Mouse (Mus musculus) induced T-regulatory cell, adult 2 months (primary cell): Measurements from ENCODE around the gene Them7.

ENCODE experiments used
- DNase-seq: peaks from one replicate; pipeline ENCODE4 v3.0.0-alpha.2; 2012; ENCODE audit warnings: low read depth

Them7 gene

DNA sequence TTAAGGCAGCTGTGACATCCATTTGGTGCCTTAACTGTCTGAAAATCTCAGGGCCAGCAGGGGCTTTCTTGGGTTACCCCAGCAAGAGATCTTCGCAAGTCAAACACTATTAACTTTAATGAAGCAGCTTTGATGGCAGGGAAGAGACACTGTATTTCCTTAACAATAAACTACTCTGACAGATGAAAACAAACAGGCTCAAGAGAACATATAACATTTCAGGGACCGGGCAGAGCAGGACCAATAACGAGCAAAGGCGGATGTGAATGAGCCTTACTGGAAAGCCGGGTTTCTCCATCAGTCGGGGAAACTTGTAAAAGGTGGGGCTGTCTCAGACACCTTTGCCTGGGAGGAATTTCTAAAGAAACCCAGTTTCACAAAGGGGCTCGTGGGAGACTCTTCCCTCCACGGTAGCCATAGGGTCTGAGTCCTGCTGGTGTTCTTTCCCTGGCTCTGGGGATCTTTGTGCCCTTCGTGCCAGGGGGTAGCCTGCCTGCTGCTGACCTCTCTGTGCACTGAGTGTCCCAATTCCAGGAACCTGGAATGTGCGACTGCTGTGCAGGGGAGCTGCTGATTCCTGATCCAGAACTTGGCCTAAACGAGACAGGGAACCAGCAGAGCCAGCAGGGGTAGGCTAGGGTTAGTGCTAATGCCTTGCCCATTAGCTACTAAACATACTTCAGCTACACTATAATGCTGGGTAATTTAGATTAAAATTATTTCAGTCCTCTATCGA lies 11.4 kb downstream of the Them7 start:
- no peak for DNase-seq

DNA sequence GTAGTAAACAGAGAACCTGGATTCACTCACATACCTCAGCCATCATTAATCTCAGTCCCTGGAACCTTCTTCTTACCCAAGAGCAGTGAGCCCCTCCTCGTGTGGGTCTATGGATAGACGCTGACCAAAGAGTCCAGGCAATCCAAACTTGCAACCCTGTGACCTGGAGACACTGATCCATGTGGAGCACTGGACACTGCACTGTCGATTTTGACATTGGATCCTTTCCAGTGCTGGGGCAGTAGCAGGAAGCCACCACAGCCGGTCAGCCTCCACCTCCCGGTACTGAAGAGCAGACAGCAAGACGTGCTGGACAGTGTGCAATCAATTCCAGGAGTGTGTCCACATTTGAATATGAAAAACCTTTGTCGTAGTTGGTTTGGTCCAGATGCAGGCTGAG lies 13.3 kb downstream of the Them7 start:
- DNase-seq = no peak

DNA sequence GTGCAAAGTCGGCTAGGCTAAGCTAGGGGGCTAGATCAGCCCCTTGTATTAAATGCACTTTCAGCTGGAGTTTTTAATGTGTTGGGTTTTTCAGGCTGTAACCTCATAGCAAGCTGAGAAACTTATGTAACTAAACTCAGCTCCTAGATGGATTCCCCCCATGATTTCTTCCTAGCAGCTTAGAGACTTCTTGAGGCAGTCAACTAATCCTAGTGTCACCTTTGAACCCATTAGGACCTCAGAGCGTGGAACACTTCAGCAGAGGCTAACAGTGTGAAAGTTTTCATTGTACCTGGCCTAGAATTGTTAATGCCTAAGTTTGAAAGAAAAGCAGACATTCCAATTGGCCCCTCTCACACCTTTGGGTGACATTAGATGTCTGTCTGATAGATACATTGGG lies 13.7 kb downstream of the Them7 start:
- no peak for DNase-seq

DNA sequence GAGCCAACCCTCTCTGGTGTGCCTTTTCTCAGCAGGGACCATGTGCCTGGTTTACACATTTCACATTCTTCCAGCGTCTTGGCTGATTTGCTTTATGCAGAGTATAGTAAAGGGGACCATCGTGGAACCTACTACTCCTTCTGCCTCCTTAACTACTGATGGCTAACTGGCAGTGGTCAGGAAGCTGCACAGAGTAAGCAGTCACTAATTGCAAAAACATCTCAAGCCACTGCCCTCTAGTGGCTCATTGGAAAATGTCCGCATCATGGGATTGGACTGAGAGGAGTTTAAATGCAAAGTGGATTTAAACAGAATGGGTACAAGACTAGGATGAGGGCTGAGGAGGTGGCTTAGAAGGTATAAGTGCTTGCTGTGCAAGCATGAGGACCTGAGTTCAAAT lies 14.7 kb downstream of the Them7 start:
- DNase-seq = peak; percentile 10

DNA sequence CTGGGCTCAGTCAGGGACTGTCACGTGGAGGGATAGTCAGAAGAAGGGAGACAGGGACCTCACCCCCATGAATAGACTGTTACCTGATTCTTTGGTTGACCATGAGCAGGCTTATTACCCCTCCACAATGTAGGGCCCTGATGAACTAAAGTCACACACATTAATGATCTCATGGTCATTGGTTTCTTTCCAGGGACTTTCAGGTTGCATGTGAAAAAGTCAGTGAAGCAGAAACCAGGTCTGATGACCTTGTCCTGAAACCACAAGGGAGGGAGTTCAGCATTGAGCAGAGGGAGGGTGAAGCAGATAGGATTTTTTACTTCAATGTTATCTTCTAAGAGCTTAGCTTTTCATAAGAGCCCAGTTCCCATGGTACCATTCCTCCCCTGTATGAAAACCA lies 16.5 kb downstream of the Them7 start:
- no peak for DNase-seq

DNA sequence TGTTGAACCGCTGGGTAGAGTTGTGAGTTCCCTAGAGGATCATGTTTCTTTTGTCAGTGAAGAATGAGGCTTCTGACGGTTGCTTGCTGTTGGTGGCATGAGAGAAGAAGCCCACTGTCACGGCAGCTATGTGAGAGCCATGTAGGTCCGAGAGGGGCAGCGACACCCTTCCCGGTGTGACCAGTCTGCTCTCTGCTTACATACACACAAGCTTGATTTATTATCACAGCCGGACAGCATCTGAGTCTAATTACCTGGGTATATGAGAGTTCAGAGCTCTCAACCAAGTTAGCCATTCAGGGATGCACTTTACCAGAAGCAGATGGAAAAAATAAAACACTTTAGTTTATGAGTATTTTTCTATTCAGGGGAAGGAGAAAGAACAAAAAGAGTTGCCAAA lies 18.8 kb downstream of the Them7 start:
- DNase-seq = no peak

DNA sequence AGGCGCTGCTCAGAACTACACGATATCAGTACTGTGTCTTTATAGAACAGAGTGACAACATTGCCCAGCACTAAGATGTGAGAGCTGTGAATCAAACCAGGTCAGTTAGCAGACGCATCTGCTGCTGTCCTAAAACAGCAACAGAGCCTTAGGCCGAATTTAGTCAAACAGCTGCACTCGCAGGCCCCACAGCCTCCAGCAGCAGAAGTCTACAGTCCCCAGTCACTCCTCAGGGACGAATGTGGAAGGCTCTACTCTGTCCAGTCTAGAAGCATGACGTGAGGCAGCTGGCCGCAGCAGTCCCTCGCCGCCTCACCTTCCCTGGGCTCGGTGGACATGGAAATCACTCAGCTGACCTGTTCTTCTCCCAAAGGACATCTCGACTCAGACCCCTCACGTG lies 20.6 kb downstream of the Them7 start:
- no peak for DNase-seq

DNA sequence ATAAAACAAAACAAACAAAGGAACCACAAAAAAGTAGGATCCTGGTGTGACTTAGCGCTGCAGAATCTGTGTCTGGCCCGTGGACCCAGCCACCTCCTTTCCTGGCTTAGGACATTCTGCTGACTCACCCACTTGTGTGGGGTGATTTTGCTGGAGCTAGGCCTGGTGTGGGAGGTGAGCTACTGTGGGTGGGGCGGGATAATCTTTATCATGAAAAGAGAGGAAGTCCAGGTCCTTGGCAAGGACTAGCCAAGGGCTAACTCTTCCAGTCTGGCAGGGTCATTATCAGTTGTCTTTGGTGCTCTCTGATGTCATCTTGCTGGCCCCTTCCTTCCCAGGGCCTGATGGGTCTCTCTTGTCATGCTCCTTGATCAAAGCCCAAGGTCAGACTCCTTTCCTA lies 27.9 kb downstream of the Them7 start:
- DNase-seq = no peak

DNA sequence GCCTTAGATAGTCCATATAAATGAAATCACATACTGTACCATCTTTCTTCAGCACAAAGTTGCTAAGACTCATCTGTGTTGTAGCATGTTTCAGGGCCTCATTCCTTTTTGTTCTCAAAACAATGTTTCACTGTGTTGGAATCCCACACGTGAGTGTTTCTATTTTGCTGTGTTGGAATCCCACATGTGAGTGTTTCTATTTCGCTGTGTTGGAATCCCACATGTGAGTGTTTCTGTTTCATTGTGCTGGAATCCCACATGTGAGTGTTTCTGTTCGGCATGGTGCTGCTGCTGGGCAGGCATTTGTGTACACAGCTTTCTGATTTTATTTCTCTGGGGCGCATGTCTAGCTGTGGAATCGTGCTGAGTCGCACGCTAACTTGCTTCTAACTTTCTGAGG lies 28.7 kb downstream of the Them7 start:
- peak; percentile 14 for DNase-seq

DNA sequence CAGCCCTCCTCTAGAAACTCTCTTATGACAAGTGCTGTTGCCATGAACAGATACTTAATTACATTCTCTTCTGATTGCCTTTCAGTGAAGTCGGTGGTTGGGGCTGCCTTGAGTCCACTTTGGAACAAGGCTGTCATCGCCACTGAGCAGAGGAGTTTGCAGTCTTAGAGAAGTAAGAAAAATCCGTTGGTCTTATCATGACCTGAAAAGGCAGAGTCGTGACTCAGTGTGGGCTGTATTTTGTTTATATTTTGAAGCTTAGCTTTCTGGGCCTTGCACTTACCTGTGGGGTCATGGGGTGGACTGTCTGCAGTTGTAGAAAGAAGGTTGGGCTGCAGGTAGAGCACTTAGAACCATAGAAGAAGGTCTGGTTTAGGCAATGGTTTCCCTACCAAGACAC lies 31.3 kb downstream of the Them7 start:
- DNase-seq = no peak

DNA sequence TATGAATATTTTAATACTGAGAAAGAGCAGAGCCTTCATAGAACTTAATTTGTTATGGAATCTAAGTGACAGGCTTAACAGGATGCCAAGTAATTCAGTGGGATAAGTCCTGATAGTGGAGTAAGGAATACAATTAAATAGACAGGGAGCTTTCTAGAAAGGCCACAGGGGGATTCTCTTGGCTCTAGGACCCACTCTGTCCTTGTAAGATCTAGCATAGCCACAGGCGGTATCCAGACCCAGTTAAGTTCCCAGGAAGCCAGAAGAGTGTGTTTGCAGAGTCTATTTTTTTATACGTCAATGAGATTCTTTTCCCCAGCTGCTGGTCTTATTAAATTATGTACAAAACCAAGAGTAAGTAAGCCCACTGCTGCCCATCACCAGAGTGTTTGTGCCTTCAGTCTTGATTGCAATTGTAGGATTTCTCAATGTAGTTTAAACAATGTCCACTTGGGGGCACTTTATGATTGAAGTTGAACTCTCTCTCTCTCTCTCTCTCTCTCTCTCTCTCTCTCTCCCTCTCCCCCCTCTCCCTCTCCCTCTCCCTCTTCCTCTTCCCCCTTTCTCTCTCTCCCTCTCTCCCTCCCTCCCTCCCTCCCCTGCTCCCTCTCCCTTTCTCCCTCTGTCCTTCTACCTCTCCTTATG lies 32.4 kb downstream of the Them7 start:
- peak; percentile 6 for DNase-seq

DNA sequence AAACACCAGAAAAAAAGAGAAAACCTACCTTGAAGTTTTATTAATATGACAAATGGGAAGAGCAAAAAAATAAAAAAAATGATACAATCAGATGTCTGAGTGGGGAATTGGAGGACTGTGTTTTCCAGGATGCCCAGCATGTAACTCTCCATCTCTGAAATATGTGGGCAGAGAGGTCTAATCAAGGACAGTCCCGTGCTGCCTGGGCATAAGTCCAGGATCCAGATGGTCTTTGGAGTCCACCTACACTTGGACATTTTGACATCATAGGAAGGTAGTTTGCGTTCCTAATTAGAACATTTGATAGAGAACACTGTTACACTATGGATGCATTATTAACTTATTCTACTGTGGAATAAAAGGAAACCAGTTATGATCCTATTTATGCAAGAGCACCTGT lies 33.3 kb downstream of the Them7 start:
- DNase-seq = no peak

DNA sequence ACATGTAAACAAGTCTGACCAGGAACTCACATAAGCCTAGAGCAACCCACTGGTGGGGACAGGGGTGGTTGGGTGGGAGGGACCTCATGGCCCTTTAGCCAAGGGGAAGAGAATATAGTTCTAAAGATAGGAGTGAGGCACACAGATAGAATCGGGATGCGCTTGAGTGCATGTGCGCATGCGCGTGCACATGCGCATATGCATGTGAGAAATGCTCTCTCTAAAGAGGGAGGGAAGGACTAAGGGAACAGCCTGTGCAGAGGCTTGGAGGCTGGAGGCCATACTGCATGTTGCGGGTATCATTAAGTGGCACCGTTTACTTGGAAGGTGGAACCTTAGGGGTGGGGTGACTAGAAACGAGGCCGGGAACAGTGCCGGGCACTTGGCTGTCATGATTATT lies 37.2 kb downstream of the Them7 start:
- DNase-seq = no peak

DNA sequence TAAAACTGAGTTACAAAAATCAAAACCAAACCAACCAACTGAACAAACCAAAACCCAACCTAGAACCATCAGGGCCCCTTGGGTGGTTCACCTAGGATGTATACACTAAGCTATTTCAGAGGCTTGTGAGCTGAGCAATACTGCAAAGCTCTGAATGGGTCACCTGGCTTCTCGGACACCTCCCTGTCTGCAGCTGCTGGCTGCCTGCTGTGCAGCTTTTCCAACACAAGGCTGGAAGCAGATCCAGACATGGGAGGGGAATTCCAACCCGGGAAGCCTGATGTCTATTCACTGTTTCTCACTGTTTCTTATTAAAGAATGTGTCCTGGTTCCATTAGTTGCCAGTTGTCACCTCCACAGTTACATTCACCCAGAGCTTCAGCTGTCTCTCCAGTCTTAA lies 39.1 kb downstream of the Them7 start:
- no peak for DNase-seq

DNA sequence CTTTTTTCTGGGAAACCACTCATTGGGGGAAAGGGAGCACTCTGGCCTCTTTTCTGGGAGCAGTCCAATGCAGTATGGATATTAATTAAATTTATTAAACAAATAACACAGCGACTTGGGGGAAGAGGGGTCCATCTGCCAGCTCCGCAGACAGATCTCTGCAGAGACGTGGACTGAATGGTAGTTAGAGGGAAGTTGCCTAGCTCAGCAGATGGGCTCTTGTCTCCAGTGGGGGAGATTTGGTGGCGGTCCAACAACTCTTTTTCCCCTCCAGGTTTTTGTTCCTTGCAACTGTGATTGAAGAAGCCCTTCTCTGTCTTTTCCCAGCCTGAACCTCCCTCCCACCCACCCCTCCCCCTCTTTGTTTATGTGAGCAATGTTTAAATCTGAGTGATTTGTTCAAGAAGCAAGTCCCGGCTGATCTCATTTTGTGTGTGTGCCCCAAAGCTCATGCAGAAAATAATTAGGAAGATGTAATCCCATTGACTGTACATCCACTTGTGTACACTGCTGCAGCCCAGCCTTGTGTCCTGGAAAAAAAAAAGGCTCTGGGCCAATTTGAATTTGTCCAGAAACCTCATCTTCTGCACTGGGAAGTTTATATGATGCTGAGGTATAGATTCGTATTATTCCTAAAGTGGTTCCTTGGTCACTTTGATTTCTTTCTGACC lies 58.4 kb downstream of the Them7 start:
- DNase-seq = no peak

DNA sequence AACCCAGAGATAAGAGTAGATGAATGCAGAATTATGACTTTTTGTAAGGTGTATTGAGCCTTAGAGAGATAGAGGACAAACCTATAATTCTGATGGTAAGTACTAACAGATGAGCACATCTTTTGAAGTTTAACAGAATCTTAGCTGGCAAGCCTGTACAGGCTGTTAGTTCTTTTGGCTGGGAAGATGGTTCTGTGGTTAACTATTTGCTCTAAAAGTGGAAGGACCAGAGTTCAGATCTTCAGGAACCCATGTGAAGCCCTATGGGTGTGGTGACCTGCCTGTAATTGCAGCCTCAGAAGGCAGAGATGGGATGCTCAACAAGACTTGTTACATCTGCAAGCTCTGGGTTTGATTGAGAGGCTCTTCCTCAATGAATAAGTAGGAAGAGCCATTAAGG lies 59.7 kb downstream of the Them7 start:
- no peak for DNase-seq

DNA sequence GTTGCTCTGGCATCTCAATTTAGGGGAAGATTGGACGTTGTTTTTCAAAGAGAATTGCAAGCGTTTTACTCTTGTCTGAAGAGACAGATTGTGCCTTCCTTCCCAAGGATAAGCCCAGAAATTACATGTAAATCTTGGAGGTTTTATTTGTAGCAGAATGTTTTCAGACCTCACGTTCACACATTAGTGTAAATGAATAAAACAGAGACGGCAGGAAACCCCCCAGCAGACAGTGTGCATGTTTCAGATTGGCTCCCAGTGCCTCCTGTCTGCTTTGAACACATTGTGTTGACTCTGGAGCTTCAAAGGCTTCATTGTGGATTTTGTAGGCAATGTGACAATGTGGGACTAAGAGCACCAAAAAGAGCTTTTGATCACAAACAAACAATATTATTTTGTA lies 60.7 kb downstream of the Them7 start:
- no peak for DNase-seq

DNA sequence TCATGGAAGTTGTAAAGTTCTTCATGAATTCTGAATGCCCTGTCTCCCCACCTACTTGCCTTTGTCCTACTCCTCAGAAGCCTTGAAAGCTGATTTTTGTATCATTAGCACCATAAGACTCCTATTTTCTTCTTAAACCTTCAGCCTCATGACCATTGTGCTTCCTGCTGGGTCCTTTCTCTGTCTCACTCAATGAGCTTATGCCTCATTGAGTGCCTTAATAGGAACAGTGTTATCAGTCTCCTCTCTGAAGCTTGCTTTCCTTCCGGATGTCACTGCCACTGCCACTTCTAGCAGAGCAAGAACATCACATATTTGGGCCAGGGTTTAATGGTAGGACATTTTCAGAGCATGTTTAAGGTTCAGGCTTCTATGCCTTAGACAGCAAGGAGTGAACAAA lies 71.7 kb downstream of the Them7 start:
- no peak for DNase-seq

DNA sequence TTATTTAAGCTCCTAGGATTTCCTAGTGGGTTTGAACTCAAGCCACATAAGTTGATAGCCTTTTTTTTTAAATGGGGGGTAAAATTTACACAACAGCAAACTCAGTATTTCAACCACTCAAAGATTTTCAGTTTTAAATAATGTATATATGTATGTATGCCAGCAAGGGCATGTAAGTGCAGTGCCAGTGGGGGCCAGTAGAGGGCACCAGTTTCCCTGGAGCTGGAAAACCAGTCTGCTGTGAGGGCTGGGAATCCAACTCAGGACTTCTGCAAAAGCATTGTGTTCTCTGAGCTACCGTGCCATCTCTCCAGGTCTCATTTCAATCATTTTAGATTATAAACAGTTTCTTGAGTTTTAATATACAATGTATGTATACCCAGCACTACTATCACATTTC lies 74.8 kb downstream of the Them7 start:
- DNase-seq = peak; percentile 10

DNA sequence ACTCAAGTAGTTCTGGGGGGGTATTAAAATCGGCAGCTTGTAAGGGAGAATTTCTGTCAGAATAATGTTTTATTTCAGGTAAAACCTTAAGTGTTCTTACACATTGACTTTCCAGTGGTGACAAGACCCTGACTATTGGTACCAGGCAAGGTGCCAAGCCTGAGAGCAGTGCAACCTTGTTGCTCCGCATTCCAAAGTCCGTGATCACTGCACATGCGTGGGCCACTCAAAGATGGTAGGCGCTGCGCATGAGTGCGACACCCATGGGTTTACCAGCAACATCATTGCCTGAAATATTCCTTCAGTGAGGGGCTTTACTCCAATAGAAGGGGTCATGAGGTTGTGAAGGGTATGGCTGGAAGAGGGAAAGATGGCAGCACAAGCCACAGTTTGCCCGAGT lies 77.0 kb downstream of the Them7 start:
- no peak for DNase-seq

DNA sequence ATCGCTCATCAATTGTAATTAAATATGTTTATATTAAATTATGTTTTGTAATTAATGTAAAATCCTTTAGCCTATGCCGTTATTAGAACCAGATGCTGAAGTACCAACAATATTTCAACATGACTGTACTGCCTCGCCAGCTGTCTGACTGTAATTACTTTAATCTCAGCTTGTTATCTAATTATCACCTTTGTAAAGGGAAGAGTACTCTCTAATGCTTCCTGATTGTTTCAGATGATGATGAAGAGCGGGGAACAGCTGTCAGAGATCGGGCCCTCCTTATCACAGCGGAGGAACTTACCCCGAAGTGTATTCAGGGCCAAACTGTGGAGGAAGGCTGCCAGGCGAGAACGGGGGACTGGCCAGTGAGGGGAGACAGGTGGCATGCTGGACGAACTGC lies 77.4 kb downstream of the Them7 start:
- DNase-seq = no peak

DNA sequence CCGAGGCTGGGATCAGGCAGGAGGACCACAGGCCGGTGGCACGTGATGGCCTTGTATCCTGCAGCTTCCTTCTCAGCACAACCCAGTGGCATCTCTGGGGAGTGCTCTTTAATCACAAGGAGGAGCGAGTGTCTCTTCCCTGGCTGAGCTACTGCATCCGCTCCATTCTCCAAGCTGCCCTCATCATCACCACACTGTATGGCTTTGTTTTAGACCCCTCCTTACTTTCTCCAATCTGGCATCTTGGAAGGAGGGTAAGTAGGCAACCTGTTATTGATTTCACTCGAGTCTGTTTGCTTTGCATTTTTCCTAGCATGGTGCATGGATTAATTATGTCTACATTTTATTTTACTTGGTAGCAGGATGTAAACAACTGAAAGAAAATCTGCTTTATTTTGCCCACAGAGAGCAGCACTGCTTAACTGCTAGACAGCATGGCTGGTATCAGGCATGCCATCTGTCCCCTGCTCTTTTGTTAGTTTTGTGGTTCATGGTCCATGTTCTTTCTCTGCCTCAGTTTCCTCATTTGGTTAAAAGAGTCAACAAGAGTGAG lies 79.9 kb downstream of the Them7 start:
- no peak for DNase-seq

DNA sequence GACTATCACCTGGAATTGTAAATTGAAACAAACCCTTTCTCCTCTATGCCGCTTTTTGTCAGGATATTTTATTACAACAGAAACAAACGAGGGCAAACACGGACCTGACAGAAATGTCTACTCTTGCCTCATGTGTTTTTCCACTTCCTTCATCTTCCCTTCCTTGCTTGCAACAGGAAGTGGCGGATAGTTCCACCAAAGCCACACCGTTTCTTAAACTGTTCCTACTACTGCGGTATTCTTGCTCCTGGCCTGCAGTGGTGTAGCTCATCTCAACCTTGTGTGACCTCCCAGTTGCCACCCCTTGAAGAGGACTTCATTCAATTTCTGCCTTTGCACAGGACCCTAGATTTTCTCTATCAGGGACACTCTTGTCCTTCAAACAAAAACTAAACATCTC lies 81.8 kb downstream of the Them7 start:
- no peak for DNase-seq
